Mouse (Mus musculus) embryo, embryonic 10 days (tissue): ENCODE data around the gene Krtap12-1.
A peak's percentile ranks its signal among the peaks of the same experiment; 100 is the strongest.
"Not testable (repeated sequence)": the region's sequence is repeated elsewhere in the genome, so short reads cannot be mapped to it uniquely, and the experiment has no call there.

ENCODE experiments used
- DNase-seq: peaks from one replicate; pipeline ENCODE4 v3.0.0-alpha.2; 2015; ENCODE audit warnings: low spot score

Krtap12-1 gene

DNA sequence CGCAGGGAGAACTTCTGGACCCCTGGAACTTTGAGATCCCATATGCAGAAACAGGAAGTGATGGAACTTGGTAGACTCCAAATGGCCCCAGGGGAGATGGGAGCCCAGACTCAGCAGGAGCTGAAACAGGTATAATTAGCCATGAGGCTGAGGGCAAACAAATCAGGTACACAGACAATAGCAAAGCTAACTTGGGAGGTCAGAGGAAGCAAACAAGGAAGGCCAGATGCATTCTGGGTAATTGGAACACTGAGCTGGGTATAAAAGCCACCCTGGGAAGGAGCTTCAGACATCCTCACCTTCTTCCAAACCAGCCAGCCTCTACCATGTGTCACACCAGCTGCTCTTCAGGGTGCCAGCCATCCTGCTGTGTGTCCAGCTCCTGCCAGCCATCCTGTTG is at the start of gene Krtap12-1:
Gene Krtap12-1, plus strand, starts transcription at position 301 of the 400 bp plus-strand sequence.
- not testable (repeated sequence) for DNase-seq

DNA sequence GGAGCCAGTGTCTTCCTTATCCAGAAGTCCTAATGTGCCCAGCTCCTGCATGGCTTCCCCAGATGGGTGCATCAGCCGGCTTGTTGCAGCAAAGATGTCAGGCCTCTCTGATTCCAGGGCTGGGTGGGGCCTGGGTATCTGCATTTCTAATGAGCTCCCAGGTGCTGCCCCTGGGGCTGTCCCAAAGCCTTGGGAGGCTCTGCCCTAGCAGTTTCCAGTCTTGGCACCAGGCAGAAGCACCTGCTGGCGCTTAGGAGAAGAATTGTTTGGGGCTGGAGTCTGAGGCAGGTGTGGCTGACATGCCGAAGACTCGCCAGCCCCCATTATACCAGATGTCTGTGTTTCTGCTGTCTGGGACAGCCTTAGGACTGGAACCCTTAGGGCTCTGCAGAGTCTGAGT is 49.7 kb upstream of the Krtap12-1 start:
- DNase-seq, result no peak

DNA sequence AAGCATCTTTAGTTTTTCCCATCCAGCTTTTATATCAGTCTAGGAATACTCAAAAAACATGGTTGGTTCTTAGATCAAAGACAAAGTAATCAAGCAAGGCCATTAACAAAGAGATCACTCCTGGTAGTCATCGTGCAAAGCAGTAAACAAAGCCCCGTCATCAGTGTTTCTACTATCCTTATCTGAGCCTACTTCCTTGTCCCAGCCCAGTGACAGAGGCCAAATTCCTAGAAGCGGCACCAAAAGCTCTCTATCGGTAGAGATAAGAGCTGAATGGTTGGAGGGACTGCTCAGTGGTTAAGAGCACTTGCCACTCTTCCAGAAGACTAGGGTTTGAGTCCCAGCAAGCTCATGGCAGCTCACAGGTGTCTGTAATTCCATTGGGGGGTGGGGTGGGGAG is 48.9 kb upstream of the Krtap12-1 start:
- DNase-seq, result no peak

DNA sequence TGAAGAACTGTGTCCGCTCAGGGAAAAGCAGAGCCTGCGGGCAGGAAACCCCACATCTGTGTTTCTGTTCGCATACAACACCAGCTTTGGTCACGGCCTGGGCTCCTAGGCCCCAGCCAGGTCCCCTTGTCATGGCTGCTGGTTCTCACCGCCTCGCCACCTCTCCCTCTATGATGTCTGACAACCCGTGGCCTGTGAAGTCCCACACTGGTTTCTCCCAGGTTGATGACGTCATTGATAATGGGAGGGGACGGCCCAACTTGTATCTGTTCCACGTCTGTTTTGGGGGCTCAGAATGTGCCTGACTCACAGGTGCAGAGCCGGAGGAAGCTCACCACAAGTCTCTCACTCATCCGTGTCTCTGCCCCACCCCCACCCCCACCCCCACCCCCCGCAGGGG is 46.6 kb upstream of the Krtap12-1 start:
- no peak for DNase-seq

DNA sequence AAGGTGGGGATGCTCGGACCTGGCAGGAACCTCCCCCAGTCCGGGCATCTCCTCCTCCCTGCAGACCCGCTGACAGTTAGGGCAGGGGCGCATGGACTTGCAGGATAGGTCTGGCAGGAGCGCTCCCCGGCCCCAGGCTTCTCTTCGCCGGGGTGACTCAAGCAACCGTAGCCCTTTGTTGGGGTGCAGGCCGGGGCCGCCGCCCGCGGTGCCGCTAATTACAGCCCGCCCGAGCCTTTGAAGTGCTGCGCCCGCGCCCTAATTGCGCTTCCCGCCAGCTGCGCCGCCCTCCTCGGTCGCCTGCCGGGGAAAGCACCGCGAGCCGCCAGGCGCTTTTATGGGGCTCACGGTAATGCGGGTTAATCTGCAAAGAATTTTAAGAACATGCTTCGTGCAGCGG is 42.8 kb upstream of the Krtap12-1 start:
- no peak for DNase-seq

DNA sequence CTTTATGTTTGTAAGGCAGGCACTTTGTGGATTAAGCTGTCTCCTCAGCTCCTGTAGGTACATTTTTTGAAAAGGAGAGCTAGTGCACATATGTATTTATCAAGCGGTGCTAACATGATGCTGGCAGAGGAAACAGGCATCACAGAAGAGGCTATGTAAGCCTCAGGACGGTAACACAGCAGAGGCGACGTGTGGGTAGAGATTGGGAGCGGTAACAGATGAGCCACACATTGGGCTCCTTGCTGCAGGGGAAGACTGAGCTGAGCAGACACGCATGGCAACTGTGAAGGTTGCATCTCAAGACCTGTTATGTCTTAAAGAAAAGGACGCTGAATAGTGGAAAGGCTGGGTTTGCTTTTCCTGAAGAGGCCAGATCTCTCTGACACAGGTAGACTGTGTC is 37.4 kb upstream of the Krtap12-1 start:
- no peak for DNase-seq

DNA sequence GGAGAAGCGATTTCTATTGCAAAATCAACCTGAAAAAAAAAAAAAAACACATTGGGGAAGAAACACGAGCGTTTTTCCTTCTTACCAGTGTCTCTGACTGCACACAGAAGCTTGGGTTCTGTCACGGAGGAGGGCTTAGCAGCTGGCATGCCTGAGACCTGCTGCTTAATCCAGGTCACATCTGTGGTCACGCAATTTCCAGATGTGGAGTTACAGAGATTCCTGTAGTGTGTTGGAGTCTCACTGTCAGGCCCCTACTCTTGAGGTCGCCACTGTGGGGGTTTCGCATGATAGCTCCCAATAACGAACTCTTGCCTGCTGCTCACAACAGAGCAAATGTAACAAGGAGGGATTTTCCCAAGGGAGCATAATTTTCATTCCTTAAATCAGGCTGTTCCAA is 36.2 kb upstream of the Krtap12-1 start:
- peak; percentile 36 for DNase-seq

DNA sequence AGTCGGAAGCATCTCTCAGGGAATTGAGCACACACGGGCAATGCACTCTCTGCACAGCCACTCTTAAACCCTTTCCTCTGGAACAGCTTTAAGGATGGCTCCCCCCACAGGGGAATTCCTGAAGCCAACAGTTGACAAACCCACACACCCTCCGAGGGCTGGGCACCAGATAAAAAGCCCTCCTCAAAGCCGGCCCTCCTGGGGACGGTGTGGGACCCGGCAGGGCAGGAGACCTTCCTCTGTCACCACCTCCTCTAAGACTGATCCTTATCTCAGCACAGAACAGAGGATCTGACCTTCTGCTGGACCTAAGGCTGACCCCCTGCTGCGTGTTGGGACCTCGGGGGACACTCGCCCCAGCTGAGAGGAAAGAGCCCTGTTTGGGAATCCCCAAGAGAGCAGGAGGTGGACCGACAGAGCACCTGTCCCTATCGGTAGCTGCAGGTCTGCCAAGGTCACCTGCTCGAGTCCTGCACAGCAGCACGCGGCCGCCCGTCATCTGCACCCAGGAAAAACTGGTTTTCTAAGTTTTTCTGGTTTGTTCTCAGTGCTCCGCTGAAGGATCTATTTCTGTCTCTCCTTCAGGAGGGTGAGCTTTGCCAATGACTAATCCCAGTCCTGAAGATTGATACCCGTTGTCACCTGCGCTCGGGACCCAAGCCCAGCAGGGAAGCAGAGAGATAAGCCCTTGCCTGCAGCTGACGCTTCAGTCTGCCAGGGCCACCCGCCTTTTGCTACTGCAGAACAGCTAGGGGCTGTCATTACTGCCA is 34.3 kb upstream of the Krtap12-1 start, which contains the start of gene Tspear:
Gene Tspear, plus strand, starts transcription at position 675 of the 770 bp plus-strand sequence.
- DNase-seq, result no peak

DNA sequence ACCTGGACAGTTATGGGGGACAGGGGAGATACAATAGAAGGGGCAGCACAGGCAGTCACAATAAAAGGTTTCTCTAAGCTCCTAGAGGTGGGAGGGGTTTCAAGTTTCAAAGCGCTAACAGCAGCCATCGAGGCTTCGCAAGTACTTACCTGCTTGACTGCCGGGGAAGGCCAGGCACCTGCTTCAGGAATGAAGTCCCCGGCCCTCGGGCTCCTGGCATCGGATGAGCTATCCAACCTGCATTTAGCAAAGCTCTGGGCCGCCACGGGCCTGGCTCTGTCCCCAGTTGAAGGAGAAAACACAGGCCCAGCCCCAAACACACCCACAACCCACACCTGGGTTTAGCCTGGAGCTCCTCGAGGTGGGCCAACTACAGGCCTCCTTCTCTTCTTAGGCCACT is 33.4 kb upstream of the Krtap12-1 start:
- DNase-seq, result no peak

DNA sequence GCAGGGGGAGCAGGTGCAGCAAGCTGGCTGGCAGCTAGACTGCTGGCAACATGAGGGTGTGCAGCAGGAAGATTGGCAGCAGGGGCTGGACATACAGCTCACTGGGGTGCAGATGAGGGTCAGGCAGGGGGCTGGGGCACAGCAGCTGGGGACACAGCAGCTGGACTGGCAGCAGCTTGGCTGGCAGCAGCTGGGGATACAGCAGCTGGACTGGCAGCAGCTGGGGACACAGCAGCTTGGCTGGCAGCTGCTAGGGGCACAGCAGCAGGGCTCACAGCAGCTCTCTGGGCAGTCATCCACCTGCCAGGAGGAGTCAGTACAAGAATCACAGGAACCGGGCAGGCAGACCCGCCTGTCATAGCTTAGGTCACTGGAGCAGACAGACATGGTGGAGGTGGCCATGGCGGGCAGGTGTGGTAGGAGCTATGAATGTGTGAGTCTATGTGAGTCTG is 30.0 kb upstream of the Krtap12-1 start, which contains the start of gene Gm19402:
Gene Gm19402, minus strand, starts transcription at position 402 of the 452 bp plus-strand sequence.
- not testable (repeated sequence) for DNase-seq

DNA sequence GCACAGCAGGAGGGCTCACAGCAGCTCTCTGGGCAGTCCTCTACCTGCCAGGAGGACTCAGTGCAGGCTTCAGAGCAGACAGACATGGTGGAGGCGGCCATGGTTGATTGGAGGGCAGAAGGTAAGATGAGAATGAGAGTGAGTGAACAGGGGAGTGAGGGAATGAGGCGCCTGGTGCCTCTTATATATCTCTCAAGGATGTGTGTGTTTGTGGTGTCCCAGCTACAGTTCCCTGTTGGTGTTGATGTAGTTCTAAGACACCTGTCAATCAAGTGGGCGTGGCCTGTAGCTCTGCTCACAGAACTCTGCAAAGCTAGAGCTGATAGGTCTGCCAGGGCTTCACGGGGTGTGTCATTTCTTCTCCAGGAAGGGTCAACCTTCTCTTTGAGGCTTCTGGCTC is 23.3 kb upstream of the Krtap12-1 start, which contains the start of gene Gm9508:
Gene Gm9508, minus strand, starts transcription at position 101 of the 400 bp plus-strand sequence.
- no peak for DNase-seq

DNA sequence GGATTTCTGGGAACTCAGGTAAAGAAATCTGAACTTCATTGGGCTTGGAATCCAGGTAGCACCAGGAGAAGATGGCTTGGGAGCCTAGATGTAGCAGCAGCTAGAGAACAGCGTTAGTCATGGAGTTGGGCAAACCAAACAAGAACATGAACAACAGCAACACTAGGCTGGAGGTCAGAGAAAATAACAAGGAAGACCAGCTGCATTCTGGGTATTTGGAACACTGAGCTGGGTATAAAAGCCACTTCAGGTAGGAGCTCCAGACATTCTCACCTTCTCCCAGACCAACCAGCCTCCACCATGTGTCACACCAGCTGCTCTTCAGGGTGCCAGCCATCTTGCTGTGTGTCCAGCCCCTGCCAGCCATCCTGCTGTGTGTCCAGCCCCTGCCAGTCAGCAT is 14.1 kb upstream of the Krtap12-1 start, which contains the start of gene Gm10272:
Gene Gm10272, plus strand, starts transcription at position 301 of the 400 bp plus-strand sequence.
- DNase-seq, result no peak

DNA sequence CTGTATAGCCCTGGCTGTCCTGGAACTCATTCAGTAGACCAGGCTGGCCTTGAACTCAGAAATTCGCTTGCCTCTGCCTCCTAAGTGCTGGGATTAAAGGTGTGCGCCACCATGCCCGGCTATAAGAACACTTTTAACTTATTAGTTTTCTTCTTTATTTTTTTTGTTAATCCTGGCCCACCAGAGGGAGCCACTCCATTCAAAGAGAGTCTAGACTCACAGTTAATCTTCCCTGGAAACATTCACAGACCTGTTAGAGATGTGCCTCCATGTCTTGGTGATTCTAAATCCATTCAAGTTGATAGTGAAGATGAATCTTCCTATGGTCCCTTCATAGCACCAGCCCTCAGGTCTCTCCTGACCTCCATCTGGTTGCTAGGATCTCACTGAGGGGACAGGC is 10.6 kb upstream of the Krtap12-1 start:
- DNase-seq, result no peak

DNA sequence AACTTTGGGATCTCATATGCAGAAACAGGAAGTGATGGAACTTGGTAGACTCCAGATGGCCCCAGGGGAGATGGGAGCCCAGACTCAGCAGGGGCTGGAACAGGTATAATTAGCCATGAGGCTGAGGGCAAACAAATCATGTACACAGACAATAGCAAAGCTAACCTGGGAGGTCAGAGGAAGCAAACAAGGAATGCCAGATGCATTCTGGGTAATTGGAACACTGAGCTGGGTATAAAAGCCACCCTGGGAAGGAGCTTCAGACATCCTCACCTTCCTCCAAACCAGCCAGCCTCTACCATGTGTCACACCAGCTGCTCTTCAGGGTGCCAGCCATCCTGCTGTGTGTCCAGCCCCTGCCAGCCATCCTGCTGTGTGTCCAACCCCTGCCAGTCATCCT is 9.2 kb upstream of the Krtap12-1 start, which contains the start of gene Gm10024:
Gene Gm10024, plus strand, starts transcription at position 301 of the 400 bp plus-strand sequence.
- not testable (repeated sequence) for DNase-seq

DNA sequence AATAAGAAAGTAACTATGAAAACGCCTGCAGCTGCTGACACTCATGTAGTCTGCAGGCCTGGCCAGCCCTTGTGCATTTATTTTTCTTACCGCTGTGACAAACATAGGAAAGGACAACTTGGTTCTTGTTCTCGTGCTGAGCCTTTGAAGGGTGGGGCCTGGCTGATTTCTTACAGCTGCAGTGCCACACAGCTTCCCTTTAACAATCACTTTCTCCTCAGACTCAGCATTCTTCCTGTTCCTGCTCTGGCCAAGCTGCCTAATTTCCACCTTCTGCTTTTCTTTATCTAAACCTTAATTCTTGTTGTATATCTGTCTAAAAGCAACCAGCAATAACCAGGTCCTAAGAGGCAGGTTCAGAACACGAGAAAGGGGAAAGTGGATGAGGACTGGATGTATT is 6.7 kb upstream of the Krtap12-1 start:
- DNase-seq, result no peak

DNA sequence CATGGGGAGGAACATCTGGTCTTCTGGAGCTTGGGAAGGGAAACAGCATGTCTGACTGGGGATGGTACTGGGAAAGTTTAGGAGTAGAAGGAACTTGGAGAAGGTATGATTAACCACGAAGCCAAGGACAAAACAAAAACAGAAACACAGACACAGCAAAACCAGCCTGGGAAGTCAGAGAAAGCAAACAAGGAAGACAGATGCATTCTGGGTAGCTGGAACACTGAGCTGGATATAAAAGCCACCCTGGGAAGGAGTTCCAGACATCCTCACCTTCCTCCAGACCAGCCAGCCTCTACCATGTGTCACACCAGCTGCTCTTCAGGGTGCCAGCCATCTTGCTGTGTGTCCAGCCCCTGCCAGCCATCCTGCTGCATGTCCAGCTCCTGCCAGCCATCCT is 4.9 kb upstream of the Krtap12-1 start, which contains the start of gene Gm10142:
Gene Gm10142, plus strand, starts transcription at position 301 of the 400 bp plus-strand sequence.
- no peak for DNase-seq

DNA sequence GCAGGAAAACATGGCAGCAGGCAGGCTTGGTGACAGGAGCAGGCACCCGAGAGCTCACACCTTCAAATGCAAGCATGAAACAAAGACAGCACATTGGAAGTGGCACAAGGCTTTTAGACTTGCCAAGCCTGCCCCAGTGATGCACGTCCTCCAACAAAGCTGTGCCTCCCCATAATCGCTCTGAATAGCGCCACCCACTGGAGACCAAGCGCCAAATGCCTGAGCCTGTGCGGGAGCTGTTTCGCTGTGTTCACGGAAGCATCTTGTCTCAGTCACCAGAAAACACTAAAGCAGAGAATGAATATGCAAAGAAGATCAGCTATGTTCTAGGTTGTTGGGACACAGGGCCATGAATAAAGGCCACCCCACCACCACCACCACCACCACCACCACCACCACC is 4.5 kb downstream of the Krtap12-1 start:
- DNase-seq, result peak; percentile 12

DNA sequence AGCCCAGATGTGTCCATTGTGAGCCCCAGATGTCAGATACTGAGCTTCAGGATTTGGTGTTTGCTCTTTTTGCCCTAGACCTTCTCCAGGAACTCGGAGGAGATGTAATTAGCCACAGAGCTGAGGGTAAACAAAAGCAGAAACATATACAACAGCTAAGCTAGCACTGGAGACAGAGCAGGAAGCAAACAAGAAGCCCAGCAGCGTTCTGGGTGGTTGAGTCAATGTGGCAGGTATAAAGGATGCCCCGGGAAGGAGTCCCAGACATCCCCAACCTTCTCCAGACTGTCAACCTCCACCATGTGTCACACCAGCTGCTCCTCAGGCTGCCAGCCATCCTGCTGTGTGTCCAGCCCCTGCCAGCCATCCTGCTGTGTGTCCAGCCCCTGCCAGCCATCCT is 5.8 kb downstream of the Krtap12-1 start, which contains the start of gene Gm10100:
Gene Gm10100, plus strand, starts transcription at position 301 of the 400 bp plus-strand sequence.
- no peak for DNase-seq

DNA sequence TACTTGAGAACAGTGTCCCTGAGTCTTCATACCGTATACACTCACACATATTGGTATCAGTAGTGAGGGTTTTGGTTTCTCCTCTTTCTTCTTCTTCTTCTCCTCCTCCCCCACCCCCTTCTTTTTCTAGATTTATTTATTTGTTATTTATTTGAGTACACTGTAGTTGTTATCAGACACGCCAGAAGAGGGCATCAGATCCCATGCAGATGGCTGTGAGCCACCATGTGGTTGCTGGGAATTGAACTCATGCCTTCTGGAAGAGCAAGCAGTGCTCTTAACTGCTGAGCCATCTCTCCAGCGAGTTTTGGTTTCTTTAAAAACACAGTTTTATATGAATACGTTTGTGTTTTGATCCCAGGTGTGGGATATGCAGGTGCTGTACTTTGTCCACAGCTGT is 7.9 kb downstream of the Krtap12-1 start:
- no peak for DNase-seq

DNA sequence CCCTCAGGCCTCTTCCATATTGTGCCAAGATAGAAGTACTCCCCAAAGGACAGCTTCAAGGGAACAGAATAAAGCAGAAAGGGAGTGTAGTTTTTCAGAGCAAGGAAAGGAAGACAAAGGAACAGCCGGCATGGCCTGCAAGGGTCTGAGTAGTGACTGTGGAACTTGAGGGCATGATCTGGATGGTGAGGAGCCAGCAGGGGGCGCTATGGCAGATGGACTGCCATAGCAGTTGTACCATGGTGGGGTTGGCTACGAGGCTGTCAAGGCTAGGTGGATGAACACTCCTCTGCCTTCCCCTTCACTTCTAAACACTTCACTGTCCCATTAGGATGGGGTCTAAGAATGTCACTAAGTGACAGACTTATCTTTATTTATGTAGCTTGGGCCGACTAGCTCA is 8.8 kb downstream of the Krtap12-1 start:
- peak; percentile 45 for DNase-seq

DNA sequence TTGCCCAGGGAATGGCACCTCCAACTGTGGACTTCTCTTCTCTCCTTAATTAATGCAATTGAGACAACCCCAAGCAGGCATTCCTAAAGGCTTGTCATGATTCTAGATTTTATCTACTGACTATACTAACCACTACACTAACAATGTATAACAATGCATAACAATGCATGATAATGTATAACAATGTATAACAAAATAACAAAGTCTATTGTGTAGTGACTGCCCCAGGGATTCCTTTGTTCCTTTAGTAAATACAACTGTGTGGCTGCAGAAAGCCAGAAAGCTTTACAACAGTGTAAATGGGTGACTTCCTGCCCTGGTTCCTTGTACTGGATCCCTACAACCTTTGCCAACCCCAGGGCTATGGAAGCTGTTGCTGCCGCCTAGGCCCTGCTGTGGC is 15.5 kb downstream of the Krtap12-1 start:
- DNase-seq, result no peak

DNA sequence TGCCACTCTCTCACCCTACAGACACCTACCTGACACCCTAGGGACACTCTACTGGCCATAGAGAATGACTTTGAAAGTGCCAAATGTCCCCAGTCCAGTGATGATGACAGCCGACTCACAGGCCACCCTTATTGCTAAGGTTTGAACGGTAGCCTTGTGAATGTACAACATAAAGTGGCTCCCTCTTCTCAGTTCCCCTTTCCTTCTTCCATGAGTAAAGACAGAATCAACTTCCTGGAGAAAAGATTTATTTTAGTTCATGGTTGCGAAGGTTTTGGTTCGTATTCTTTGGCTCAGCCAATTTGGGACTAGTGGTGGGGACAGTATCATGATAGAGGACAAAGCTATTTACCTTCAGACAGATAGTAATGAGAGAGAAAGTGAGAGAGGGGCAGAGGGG is 18.5 kb downstream of the Krtap12-1 start:
- no peak for DNase-seq

DNA sequence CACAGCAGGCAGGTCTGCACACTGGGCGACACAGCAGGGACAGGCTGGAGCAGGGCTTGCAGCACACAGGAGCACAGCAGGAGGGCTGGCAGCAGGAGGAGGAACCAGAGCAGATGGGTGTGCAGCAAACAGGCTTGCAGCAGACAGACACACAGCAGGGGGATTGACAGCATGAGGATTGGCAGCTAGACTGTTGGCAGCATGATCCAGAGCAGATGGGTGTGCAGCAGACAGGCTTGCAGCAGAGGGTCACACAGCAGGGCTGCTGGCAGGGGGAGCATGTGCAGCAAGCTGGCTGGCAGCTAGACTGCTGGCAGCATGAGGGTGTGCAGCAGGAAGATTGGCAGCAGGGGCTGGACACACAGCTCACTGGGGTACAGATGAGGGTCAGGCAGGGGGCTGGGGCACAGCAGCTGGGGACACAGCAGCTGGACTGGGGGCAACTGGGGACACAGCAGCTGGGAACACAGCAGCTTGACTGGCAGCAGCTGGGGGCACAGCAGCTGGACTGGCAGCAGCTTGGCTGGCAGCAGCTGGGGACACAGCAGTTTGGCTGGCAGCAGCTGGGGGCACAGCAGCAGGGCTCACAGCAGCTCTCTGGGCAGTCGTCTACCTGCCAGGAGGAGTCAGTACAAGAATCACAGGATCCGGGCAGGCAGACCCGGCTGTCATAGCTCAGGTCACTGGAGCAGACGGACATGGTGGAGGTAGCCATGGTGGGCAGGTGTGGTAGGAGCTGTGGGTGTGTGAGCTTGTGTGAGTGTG is 21.7 kb downstream of the Krtap12-1 start, which contains the start of gene Gm18596:
Gene Gm18596, minus strand, starts transcription at position 715 of the 765 bp plus-strand sequence.
- not testable (repeated sequence) for DNase-seq
